Mouse (Mus musculus) hindbrain, embryonic 16.5 days (tissue): Measurements from ENCODE around the gene Gm49416. TPM values are rescaled to one million over a fixed set of nuclear protein-coding genes. Genes with fewer than 3 reads are reported as not detected.

Experiments
- ATAC-seq: fragments of 200-750 bp; cut with Nextera tagmentation; 2 replicates; pipeline ENCODE4 v1.8.0; 2017; ENCODE audit warnings: moderate TSS enrichment, moderate library complexity
- H3K27ac ChIP-seq: fragments of 300-500 bp; sonication (generic); 2 replicates; pipeline ENCODE4 v1.5.1; 2014; ENCODE audit warnings: low read depth, mild to moderate bottlenecking, control low read depth, low read length, moderate library complexity
- H3K27me3 ChIP-seq: fragments of 300-500 bp; sonication (generic); replicated peaks from 2 replicates; pipeline ENCODE4 v1.6.1; 2014; ENCODE audit warnings: low read length; ENCODE audit not compliant: control insufficient read depth, insufficient read depth
- H3K36me3 ChIP-seq: fragments of 300-500 bp; sonication (generic); 2 replicates; pipeline ENCODE4 v1.6.1; 2014; ENCODE audit warnings: mild to moderate bottlenecking, low read length, moderate library complexity, mixed read lengths; ENCODE audit not compliant: control insufficient read depth, insufficient read depth
- H3K4me1 ChIP-seq: fragments of 300-500 bp; sonication (generic); 2 replicates; pipeline ENCODE4 v1.6.1; 2014; ENCODE audit warnings: low read depth, low read length; ENCODE audit not compliant: control insufficient read depth, insufficient read depth
- H3K4me2 ChIP-seq: fragments of 300-500 bp; sonication (generic); 2 replicates; pipeline ENCODE4 v1.6.1; 2014; ENCODE audit warnings: mild to moderate bottlenecking, low read length, control low read depth, moderate library complexity
- H3K4me3 ChIP-seq: fragments of 300-500 bp; sonication (generic); 2 replicates; pipeline ENCODE4 v1.5.1; 2014; ENCODE audit warnings: mild to moderate bottlenecking, low read length, control low read depth, moderate library complexity
- H3K9ac ChIP-seq: fragments of 300-500 bp; sonication (generic); 2 replicates; pipeline ENCODE4 v1.6.1; 2014; ENCODE audit warnings: low read depth, mild to moderate bottlenecking, control low read depth, low read length, moderate library complexity
- H3K9me3 ChIP-seq: fragments of 300-500 bp; sonication (generic); 2 replicates; pipeline ENCODE4 v1.6.1; 2014; ENCODE audit warnings: mild to moderate bottlenecking, low read length, moderate library complexity; ENCODE audit not compliant: control insufficient read depth
- WGBS: fragments of 180-500 bp; shearing (Covaris S2); extraction: QIAGEN DNeasy Blood & Tissue Kit; methylation state at CpG from one replicate; pipeline ENCODE4 v1.1.7; 2014; 5-methylcytosine and 5-hydroxymethylcytosine counted together
- polyA plus RNA-seq: library from polyadenylated mRNA; unstranded; fragments of >200 nt; fragmentation: Nextera tagmentation; extraction: Ambion mirVana; gene quantifications from 2 replicates; pipeline ENCODE4 v1.2.1, GENCODE M21; 2015

Gm49416 gene
- polyA plus RNA-seq, 1 experiment from 2014 or later, result not detected

GRCm38 (mm10) chr19:8872266-8872840, 16.4 kb upstream of the Gm49416 start:
- Histone ChIP-seq H3K27ac (no peak overlapping the region), H3K4me1 (peaks cover 11% of the 10 kb centered on the region), H3K4me2 (peak overlapping the region; percentile 81), H3K4me3 (peak overlapping the region; percentile 75), H3K9me3 (no peaks in the 10 kb centered on the region), H3K9ac (peak overlapping the region; percentile 86), H3K27me3 (no peaks in the 10 kb centered on the region), H3K36me3 (peaks cover 26% of the 10 kb centered on the region)
- WGBS, result 78% methylated on average over 10 of the region's 10 CpGs
- no peak for ATAC-seq

- no peak overlapping the region for H3K4me2 ChIP-seq
- ATAC-seq, result no peak
- WGBS, result 96% methylated on average over 7 of the region's 7 CpGs
- H3K4me1 ChIP-seq, result peaks cover 18% of the 10 kb centered on the region
- H3K4me3 ChIP-seq, result no peak overlapping the region
- H3K9ac ChIP-seq, result no peak overlapping the region
- no peaks in the 10 kb centered on the region for H3K27me3 ChIP-seq
- no peak overlapping the region for H3K27ac ChIP-seq
- peaks cover 30% of the 10 kb centered on the region for H3K36me3 ChIP-seq
- no peaks in the 10 kb centered on the region for H3K9me3 ChIP-seq
Observed at GRCm38 (mm10) chr19:8875031-8875430, 13.7 kb upstream of the Gm49416 start.

- WGBS, result under 1% methylated on average over 42 of the region's 42 CpGs
- ATAC-seq, result peak; percentile 96
- Histone ChIP-seq H3K27ac (peak within 1 kb of the TSS; percentile 81), H3K27me3 (no peaks in the 10 kb centered on the region), H3K9me3 (no peaks in the 10 kb centered on the region), H3K36me3 (peaks cover 11% of the 10 kb centered on the region; the same call in 1 of the 2 replicates), H3K4me3 (peak within 1 kb of the TSS; percentile 62), H3K9ac (peak within 1 kb of the TSS; percentile 77), H3K4me2 (peak within 1 kb of the TSS; percentile 86), H3K4me1 (peaks cover 9% of the 10 kb centered on the region)
Observed at GRCm38 (mm10) chr19:8880311-8881033, 8.3 kb upstream of the Gm49416 start, which contains the start of gene Uqcc3. TSS of gene Uqcc3 (minus strand) at chr19:8880923.

GRCm38 (mm10) chr19:8881034-8881392, 7.7 kb upstream of the Gm49416 start:
- peak overlapping the region; percentile 81 for H3K27ac ChIP-seq
- H3K9me3 ChIP-seq, result no peaks in the 10 kb centered on the region
- peak overlapping the region; percentile 62 for H3K4me3 ChIP-seq
- peak overlapping the region; percentile 77 for H3K9ac ChIP-seq
- H3K4me1 ChIP-seq, result peaks cover 9% of the 10 kb centered on the region
- peaks cover 7% of the 10 kb centered on the region; the same call in 1 of the 2 replicates for H3K36me3 ChIP-seq
- WGBS, result 23% methylated on average over 3 of the region's 3 CpGs
- ATAC-seq, result no peak
- H3K27me3 ChIP-seq, result no peaks in the 10 kb centered on the region
- H3K4me2 ChIP-seq, result peak overlapping the region; percentile 86

- ATAC-seq, result no peak
- Histone ChIP-seq H3K4me1 (peaks cover 15% of the 10 kb centered on the region), H3K27me3 (no peaks in the 10 kb centered on the region), H3K4me2 (no peak within 1 kb of the TSS), H3K4me3 (no peak within 1 kb of the TSS), H3K36me3 (no peaks in the 10 kb centered on the region), H3K9me3 (no peaks in the 10 kb centered on the region), H3K9ac (no peak within 1 kb of the TSS), H3K27ac (no peak within 1 kb of the TSS)
- 82% methylated on average over 3 of the region's 3 CpGs for WGBS
Observed at GRCm38 (mm10) chr19:8883616-8884015, 5.1 kb upstream of the Gm49416 start, which contains the start of the genes Lbhd1 and Gm49403. TSS of gene Lbhd1 (plus strand) at chr19:8883732. TSS of gene Gm49403 (plus strand) at chr19:8883930.

GRCm38 (mm10) chr19:8886916-8887584, 1.7 kb upstream of the Gm49416 start:
- peak overlapping the region; percentile 71 for H3K4me2 ChIP-seq
- H3K9ac ChIP-seq, result no peak overlapping the region; the same call in 1 of the 2 replicates
- H3K9me3 ChIP-seq, result no peaks in the 10 kb centered on the region
- H3K36me3 ChIP-seq, result peaks cover 3% of the 10 kb centered on the region; the same call in 1 of the 2 replicates
- peaks cover 13% of the 10 kb centered on the region for H3K4me1 ChIP-seq
- no peaks in the 10 kb centered on the region for H3K27me3 ChIP-seq
- no peak for ATAC-seq
- WGBS, result 60% methylated on average over 1 of the region's 1 CpGs
- no peak overlapping the region for H3K27ac ChIP-seq
- no peak overlapping the region for H3K4me3 ChIP-seq

GRCm38 (mm10) chr19:8887585-8888463, 902 bp upstream of the Gm49416 start:
- Histone ChIP-seq H3K4me1 (peaks cover 15% of the 10 kb centered on the region), H3K4me2 (peak overlapping the region; percentile 71), H3K9ac (peak overlapping the region; percentile 72), H3K4me3 (peak overlapping the region; percentile 65), H3K27me3 (no peaks in the 10 kb centered on the region), H3K27ac (peak overlapping the region; percentile 77), H3K36me3 (peaks cover 3% of the 10 kb centered on the region; the same call in 1 of the 2 replicates), H3K9me3 (no peaks in the 10 kb centered on the region)
- WGBS, result 15% methylated on average over 19 of the region's 19 CpGs
- no peak for ATAC-seq

GRCm38 (mm10) chr19:8892829-8893766, 4.4 kb downstream of the Gm49416 start, which contains the start of gene Ints5:
TSS of gene Ints5 (plus strand) at chr19:8893005.
- 3% methylated on average over 50 of the region's 54 CpGs for WGBS
- H3K27ac ChIP-seq, result peak within 1 kb of the TSS; percentile 60

More at GRCm38 (mm10) chr19:8892829-8893766, 4.4 kb downstream of the Gm49416 start, which contains the start of gene Ints5:
- H3K9me3 ChIP-seq, result no peaks in the 10 kb centered on the region
- H3K4me1 ChIP-seq, result peaks cover 23% of the 10 kb centered on the region
- H3K4me3 ChIP-seq, result peak within 1 kb of the TSS; percentile 54
- ATAC-seq, result peak; percentile 65
- peak within 1 kb of the TSS; percentile 70 for H3K9ac ChIP-seq
- H3K4me2 ChIP-seq, result peak within 1 kb of the TSS; percentile 84
- H3K36me3 ChIP-seq, result peaks cover 13% of the 10 kb centered on the region
- H3K27me3 ChIP-seq, result no peaks in the 10 kb centered on the region
